Mouse (Mus musculus) layer of hippocampus, postnatal 10 days (tissue): ENCODE measurements around the gene Rnh1. TPM values are rescaled to one million over a fixed set of nuclear protein-coding genes. Genes with fewer than 3 reads are reported as not detected.

Source experiments
- DNase-seq, 2 experiments: peaks; one replicate each; pipeline ENCODE4 v3.0.0; 2021; ENCODE audit warnings: low spot score in 2 of 2
- total RNA-seq, 2 experiments: library from RNA; stranded (reverse); gene quantifications; 2 replicates each; pipeline ENCODE4 v1.2.3; 2021

Rnh1 gene
- total RNA-seq, 2 experiments from 2014 or later = 29.7 to 32.4 TPM

- no peak for DNase-seq
These were observed 33.7 kb upstream of the Rnh1 start for GRCm38 (mm10) chr7:141206182-141206937.

GRCm38 (mm10) chr7:141205504-141205903 is 32.8 kb upstream of the Rnh1 start:
- DNase-seq = no peak

- DNase-seq = no peak
These were observed 31.9 kb upstream of the Rnh1 start for GRCm38 (mm10) chr7:141204546-141204945.

- no peak for DNase-seq
These were observed 25.5 kb upstream of the Rnh1 start for GRCm38 (mm10) chr7:141198121-141198520.

- no peak for DNase-seq
These were observed 24.1 kb upstream of the Rnh1 start for GRCm38 (mm10) chr7:141196619-141197282.

- no peak for DNase-seq
These were observed 23.1 kb upstream of the Rnh1 start for GRCm38 (mm10) chr7:141195754-141196153.

- peak; percentile 90 for DNase-seq
These were observed 22.2 kb upstream of the Rnh1 start for GRCm38 (mm10) chr7:141194830-141195229.

GRCm38 (mm10) chr7:141194409-141194808 is 21.8 kb upstream of the Rnh1 start:
- no peak for DNase-seq

GRCm38 (mm10) chr7:141193948-141194347 is 21.3 kb upstream of the Rnh1 start, which contains the start of the genes Hras and Lrrc56:
Gene Hras (minus strand): TSS chr7:141194005.
Gene Lrrc56 (plus strand): TSS chr7:141194157.
- peak; percentile 98 to 99 for DNase-seq

GRCm38 (mm10) chr7:141193348-141193856 is 20.7 kb upstream of the Rnh1 start:
- DNase-seq = peak; percentile 41 to 57

GRCm38 (mm10) chr7:141192776-141193347 is 20.2 kb upstream of the Rnh1 start:
- no peak for DNase-seq

- DNase-seq = no peak
These were observed 19.4 kb upstream of the Rnh1 start for GRCm38 (mm10) chr7:141191796-141192685.

- no peak for DNase-seq
These were observed 18.4 kb upstream of the Rnh1 start for GRCm38 (mm10) chr7:141191036-141191435.

- DNase-seq = no peak
These were observed 17.6 kb upstream of the Rnh1 start for GRCm38 (mm10) chr7:141190220-141190619.

- no peak for DNase-seq
These were observed 16.1 kb upstream of the Rnh1 start for GRCm38 (mm10) chr7:141188733-141189132.

- DNase-seq = no peak
These were observed 15.5 kb upstream of the Rnh1 start for GRCm38 (mm10) chr7:141188194-141188593.

GRCm38 (mm10) chr7:141176173-141176572 is 3.5 kb upstream of the Rnh1 start:
- DNase-seq = peak; percentile 89 to 92

- no peak for DNase-seq
These were observed 2.4 kb upstream of the Rnh1 start for GRCm38 (mm10) chr7:141175068-141175467.

GRCm38 (mm10) chr7:141173323-141173850 is 730 bp upstream of the Rnh1 start:
- no peak for DNase-seq

GRCm38 (mm10) chr7:141169866-141170265 is 2.8 kb downstream of the Rnh1 start:
- no peak for DNase-seq

- no peak for DNase-seq
These were observed 3.4 kb downstream of the Rnh1 start for GRCm38 (mm10) chr7:141169300-141169699.
